Mouse (Mus musculus) adrenal gland, adult 8-10 months (tissue): Measurements from ENCODE around the gene Cyp4v3. TPM values are rescaled to one million over a fixed set of nuclear protein-coding genes. Genes with fewer than 3 reads are reported as not detected.
"Not testable (repeated sequence)": the region's sequence is repeated elsewhere in the genome, so short reads cannot be mapped to it uniquely, and the experiment has no call there.

Experiments
- DNase-seq: peaks from one replicate; pipeline ENCODE4 v3.0.0; 2022
- total RNA-seq, 4 experiments: library from RNA; stranded (reverse); gene quantifications; 2 replicates each; pipeline ENCODE4 v1.2.4; 2022

Cyp4v3 gene
- 10 to 100 TPM; 24.4 to 34.4 (median 27.8) TPM for total RNA-seq

GRCm38 (mm10) chr8:45332685-45333409 is at the start of gene Cyp4v3:
Cyp4v3 (minus strand) TSS chr8:45333216.
- DNase-seq, result peak; percentile 82

DNA sequence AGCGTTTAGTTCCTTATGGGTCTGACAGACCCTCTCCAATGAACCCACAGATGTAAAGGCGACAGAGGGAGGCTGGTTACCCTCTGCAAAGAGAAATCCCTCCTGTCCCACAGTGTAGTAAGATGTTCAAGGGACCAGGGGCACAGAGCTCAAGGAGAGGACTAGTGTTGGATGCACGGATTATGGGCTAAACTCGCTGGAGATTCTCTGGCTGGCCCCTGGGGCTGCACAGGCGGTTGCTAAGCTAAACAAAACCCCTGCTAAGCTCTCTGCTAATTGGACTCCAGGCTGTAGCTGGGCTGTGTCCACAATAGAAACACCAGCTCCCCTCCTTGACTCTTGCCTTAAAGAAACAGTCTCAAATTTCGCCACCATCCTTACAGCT is 48.9 kb upstream of the Cyp4v3 start, which contains the start of gene Fam149a:
Gene Fam149a (minus strand): TSS at position 329 of the 385 bp plus-strand sequence.
- no peak for DNase-seq

GRCm38 (mm10) chr8:45381075-45381962 is 48.3 kb upstream of the Cyp4v3 start:
- DNase-seq, result no peak

DNA sequence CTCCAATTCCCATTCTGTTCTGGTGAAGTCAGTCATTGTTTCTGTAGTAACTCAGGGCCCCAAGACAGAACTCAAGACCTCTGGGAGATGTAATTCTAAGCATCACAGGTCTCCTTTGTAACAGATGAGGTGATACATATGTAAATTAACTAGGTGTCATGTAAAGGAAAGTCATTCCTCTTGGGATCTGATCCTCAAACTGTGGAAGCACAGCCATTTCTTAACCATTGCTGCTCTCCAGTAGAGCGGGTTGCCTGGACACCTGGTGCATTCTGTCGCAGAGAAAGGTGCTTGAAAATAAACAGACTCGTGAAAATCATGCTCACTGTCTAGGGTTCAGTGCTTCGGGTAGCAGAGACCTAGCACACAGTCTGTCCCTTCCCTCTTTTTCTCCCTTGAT is 47.6 kb upstream of the Cyp4v3 start:
- no peak for DNase-seq

DNA sequence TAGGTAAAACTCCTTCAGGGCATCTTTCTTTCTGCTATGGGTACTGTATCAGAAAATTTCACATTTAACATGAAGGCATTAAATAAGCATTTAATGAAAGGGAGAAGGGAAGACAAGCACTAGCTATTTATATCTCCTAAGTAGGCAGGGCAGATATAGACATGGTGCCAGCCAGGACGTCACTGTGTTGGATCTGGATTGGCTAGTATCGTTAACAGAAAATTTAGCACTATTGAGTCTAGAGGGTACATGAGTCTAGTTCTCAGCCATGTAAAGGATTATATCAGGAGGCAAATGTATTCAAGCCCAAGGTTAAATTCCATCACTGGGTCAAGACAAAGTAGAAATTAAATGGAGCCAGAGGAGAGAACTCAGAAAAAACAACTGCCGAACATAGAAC is 41.1 kb upstream of the Cyp4v3 start:
- no peak for DNase-seq

GRCm38 (mm10) chr8:45367154-45367553 is 34.1 kb upstream of the Cyp4v3 start:
- DNase-seq, result no peak

GRCm38 (mm10) chr8:45363220-45363619 is 30.2 kb upstream of the Cyp4v3 start:
- no peak for DNase-seq

GRCm38 (mm10) chr8:45362323-45362722 is 29.3 kb upstream of the Cyp4v3 start:
- no peak for DNase-seq

GRCm38 (mm10) chr8:45359091-45359605 is 26.1 kb upstream of the Cyp4v3 start:
- DNase-seq, result no peak

DNA sequence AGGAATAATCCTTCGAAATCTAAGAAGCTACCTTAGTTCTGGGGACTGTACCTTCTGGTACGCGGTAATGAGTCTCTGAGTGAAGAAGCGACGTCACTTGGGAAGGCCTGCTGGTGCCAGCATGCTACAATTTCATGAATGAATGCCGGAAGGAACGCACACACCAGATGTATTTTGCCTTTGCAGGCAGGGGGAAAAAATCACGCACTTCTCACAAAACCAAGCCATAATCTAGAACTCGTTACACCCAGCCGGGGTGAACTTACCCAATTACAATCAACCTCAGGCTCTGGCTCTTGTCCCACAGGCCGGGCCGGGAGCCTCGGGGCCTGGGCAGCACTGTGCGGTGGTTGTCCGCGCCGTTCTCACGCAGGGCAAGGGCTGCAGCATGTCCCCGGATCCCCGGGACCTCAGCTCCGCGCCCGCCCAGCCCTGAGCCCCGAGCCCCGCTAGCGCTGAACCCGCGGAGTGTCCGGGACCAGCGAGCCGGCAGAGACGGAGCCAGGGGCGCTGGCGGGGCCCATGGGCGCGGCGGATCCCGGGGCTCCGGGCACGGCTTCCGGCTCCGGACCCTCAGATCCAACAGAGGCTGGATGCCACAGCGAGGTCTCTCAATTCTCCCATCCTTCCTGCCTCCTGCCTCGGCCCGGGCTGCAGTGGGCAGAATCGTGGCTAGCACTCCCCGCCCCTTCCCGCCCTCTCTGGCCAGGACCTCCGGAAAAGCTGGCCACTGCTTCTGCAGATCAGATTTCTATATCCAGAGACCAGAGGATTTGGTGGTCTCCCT is 25.3 kb upstream of the Cyp4v3 start:
- DNase-seq, result no peak

GRCm38 (mm10) chr8:45355809-45356208 is 22.8 kb upstream of the Cyp4v3 start:
- DNase-seq, result no peak

DNA sequence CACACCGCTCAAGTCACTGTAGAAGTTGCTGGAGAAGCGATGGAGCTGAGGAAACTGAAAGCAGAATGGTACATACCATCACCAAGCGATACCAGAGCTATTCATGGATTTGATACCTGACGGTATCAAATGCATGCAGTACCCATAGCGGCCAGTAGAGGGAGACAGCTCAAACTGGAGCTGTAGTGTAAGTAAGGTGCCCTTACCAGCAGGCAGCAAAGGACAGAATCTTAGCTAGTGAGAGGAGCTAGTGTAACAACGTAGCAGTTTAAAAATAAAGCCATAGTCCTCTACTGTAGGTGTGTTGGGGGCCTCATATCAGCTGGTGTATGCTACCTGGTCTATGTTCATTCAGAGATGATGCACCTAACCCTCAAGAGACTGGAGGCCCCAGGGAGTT is 12.0 kb upstream of the Cyp4v3 start:
- peak; percentile 19 for DNase-seq

DNA sequence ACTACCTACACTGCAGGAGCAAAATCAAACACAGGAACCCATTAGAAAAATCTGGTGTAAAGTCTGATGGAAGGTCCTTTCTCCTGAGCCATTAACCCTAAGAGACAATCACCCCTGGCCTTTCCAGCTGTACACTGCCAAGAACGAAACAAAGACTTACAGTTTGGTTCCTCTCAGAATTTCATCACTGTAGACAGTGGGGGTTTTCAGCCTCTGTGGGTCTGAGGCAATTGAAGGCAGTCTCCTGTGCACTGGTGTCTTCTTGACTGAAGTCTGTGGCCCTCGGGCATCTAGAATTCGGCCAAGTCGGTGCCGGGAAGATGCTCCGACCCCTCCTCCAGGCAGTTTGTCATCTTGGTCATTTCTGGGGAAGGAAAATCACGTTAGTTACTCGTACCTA is 11.3 kb upstream of the Cyp4v3 start:
- DNase-seq, result no peak

GRCm38 (mm10) chr8:45341630-45342628 is 8.9 kb upstream of the Cyp4v3 start:
- no peak for DNase-seq

DNA sequence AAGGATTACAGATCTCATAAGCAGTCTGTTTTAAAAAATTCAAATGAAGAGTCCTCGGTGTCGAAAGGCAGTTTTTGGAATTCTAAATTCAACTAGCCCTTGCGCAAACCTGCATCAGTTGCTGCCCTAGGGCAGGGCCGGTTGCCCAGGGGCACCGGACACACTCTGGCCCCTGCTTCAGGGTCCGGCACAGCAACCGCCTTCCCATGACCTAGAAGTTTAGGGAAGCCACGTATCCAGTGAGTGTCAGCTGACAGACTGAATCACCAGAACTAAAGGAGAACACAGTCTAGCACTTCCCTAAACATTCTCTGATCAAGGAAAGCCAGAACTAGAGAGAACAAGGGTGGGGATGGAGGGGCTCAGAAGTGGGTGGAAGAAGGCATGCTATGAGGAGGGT is 477 bp upstream of the Cyp4v3 start:
- DNase-seq, result peak; percentile 54

- DNase-seq, result no peak
These were observed 2.2 kb downstream of the Cyp4v3 start for GRCm38 (mm10) chr8:45330856-45331255.

DNA sequence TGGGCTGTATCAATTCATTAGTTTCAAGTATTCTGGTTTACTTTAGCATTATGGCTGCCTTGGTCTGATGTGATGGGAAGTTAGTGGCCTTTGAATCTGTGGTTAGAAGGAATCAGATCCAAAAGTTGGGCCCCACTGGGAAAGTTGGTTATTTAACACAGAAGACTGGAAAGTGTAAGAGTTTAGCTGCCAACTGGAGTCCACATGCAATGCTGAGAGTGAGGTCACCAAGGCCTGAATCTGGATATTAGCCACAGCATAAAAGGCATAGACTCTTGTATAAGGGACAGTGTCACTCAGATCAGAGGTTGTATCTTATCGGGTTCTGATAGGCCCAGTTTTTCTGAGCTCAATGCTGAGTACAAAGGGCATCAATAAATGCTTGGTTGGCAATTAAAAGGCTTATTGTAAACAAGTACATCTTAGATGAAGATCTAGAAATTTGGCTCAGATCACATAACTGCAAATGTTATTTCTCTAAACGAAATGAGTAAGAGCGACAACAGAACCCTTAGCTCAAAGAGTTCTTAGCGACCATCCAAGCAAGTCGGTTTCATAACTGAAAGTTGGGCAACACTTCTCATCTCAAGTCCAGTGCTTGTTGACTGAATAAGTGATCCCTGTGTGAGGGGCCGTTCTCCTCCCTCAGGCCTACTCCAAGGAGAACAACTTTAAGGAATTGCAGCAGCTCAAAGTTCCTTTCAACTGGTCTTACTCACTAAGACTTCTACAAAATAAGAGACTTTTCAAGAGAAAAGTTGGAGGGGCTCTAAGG is 3.6 kb downstream of the Cyp4v3 start:
- DNase-seq, result no peak

- not testable (repeated sequence) for DNase-seq
These were observed 5.9 kb downstream of the Cyp4v3 start for GRCm38 (mm10) chr8:45327076-45327475.

DNA sequence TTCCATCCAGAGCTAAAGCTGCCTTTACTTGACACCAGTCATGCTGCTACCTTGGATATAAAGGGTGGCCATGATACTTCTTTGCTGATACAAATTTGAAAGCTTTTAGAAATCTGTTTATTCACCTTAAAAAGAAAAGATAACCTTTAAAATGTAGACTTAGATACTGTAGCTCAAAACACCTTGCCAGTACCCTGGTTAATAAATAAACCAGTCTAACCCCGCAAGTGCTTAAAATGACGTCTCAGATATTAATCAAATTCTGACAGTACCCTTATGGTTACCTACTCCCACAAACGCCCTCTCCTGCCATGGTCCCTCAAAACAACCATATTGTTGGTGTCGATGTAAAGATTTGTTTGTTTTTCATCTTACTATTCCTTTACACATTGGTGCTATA is 8.9 kb downstream of the Cyp4v3 start:
- no peak for DNase-seq

DNA sequence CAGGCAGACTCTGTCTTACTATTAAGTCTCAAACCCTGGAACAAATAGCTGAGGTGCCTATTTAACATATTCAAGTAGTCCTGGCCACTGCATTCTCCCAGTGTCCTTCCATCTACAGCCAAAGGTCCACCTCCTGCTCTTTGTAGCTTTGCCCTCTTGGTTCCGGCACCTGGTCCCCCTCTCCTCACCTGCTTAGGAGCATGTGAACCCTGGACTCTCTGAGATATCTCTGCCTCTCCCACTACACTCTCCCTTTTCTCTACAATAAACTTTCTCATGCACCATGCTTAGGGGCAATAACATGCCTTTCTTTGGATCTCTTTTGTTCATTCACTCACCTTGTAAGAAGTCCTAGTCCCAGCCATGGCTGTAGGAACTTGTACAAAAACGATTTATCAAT is 11.7 kb downstream of the Cyp4v3 start:
- DNase-seq, result no peak

- no peak for DNase-seq
These were observed 12.1 kb downstream of the Cyp4v3 start for GRCm38 (mm10) chr8:45320930-45321329.
